Mouse (Mus musculus) midbrain, embryonic 15.5 days (tissue): ENCODE measurements at regions not wholly inside any gene's neighbourhood (a gene's known extent, or its start where the extent isn't known, plus 50 kb on each side); places are given as distances from the start of the nearest gene placed in this dataset.
A peak's percentile ranks its signal among the peaks of the same experiment; 100 is the strongest.

Source experiments
- ATAC-seq: fragments of 200-750 bp; cut with Nextera tagmentation; replicated peaks from 2 replicates; pipeline ENCODE4 v1.8.0; 2017; ENCODE audit warnings: moderate TSS enrichment
- H3K27ac ChIP-seq: fragments of 300-500 bp; sonication (generic); 2 replicates; pipeline ENCODE4 v1.5.1; 2015; ENCODE audit warnings: mild to moderate bottlenecking, inconsistent platforms
- H3K27me3 ChIP-seq: fragments of 300-500 bp; sonication (generic); replicated peaks from 2 replicates; pipeline ENCODE4 v1.6.1; 2015; ENCODE audit warnings: inconsistent platforms
- H3K36me3 ChIP-seq: fragments of 300-500 bp; sonication (generic); replicated peaks from 2 replicates; pipeline ENCODE4 v1.6.1; 2015; ENCODE audit warnings: inconsistent platforms
- H3K4me1 ChIP-seq: fragments of 300-500 bp; sonication (generic); 2 replicates; pipeline ENCODE4 v1.6.1; 2015; ENCODE audit warnings: inconsistent platforms
- H3K4me2 ChIP-seq: fragments of 300-500 bp; sonication (generic); 2 replicates; pipeline ENCODE4 v1.6.1; 2015; ENCODE audit warnings: inconsistent platforms, mild to moderate bottlenecking, moderate library complexity
- H3K4me3 ChIP-seq: fragments of 300-500 bp; sonication (generic); 2 replicates; pipeline ENCODE4 v1.5.1; 2015; ENCODE audit warnings: mild to moderate bottlenecking, inconsistent platforms
- H3K9ac ChIP-seq: fragments of 300-500 bp; sonication (generic); 2 replicates; pipeline ENCODE4 v1.6.1; 2015; ENCODE audit warnings: mild to moderate bottlenecking, inconsistent platforms
- H3K9me3 ChIP-seq: fragments of 300-500 bp; sonication (generic); 2 replicates; pipeline ENCODE4 v1.6.1; 2016; ENCODE audit warnings: inconsistent platforms
- WGBS: fragments of 180-500 bp; shearing (Covaris S2); methylation state at CpG from one replicate; pipeline ENCODE4 v1.1.7; 2015; ENCODE audit warnings: mixed read lengths; 5-methylcytosine and 5-hydroxymethylcytosine counted together

- no peak overlapping the region for H3K4me2 ChIP-seq
- no peaks in the 10 kb centered on the region for H3K36me3 ChIP-seq
- H3K4me3 ChIP-seq: no peak overlapping the region
- no peak overlapping the region for H3K9ac ChIP-seq
- ATAC-seq: peak; percentile 38
- H3K9me3 ChIP-seq: no peaks in the 10 kb centered on the region
- H3K4me1 ChIP-seq: peaks cover 26% of the 10 kb centered on the region
- no peaks in the 10 kb centered on the region for H3K27me3 ChIP-seq
- WGBS: 19% methylated on average over 17 of the region's 17 CpGs
- peak overlapping the region; percentile 66 for H3K27ac ChIP-seq
Measured at GRCm38 (mm10) chr2:166412031-166412858, 256.8 kb upstream of the Sulf2 start.

- no peak for ATAC-seq
- Histone ChIP-seq H3K36me3 (no peaks in the 10 kb centered on the region), H3K4me2 (no peak overlapping the region), H3K4me3 (no peak overlapping the region), H3K9ac (no peak overlapping the region), H3K9me3 (no peaks in the 10 kb centered on the region), H3K27ac (no peak overlapping the region), H3K4me1 (peaks cover 33% of the 10 kb centered on the region), H3K27me3 (no peaks in the 10 kb centered on the region)
- 94% methylated on average over 5 of the region's 5 CpGs for WGBS
Measured at GRCm38 (mm10) chr2:166409391-166409790, 253.9 kb upstream of the Sulf2 start.

DNA sequence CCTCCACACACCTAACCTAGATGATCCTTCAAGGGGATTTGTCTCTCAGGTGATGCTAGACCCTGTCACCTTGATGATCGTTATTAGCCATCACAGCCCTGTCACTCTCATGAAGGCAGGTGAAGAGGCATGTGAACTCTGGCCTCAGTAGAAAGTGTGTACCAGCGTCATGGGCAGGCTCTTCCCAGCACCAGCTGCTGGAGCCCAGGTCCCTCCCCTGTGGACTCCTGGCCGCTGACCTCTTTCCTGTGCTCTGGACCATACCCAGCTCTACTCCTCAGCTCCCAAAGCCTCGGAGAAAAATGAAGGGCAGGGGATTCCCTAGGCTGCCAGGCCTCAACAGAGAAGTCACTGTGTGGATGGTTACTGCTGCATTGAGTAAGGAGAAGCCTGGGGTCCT lies 253.3 kb upstream of the Sulf2 start:
- Histone ChIP-seq H3K27ac (no peak overlapping the region; the same call in 1 of the 2 replicates), H3K36me3 (no peaks in the 10 kb centered on the region), H3K4me1 (peaks cover 33% of the 10 kb centered on the region), H3K9ac (no peak overlapping the region), H3K4me2 (no peak overlapping the region), H3K4me3 (no peak overlapping the region), H3K27me3 (no peaks in the 10 kb centered on the region), H3K9me3 (no peaks in the 10 kb centered on the region)
- WGBS: 89% methylated on average over 4 of the region's 4 CpGs
- no peak for ATAC-seq

DNA sequence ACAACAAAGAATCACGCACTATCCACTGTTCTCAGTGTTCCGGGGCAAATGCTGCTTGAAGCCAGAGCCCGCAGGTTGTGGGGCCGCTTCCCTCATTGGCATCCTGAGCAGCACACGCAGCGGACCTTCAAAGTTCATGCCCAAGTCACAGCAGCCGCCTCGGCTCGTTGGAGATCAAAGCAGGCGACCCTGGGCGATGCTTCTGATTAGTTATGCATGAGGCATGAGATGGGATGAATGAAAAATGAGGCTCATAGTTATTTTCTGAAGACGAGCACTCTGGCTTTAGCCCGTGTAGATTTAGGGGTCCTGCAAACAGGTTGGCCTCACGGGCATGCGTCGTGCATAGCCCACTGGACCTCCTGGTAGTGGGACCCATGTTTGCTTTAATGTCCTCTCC lies 252.5 kb upstream of the Sulf2 start:
- Histone ChIP-seq H3K9me3 (no peaks in the 10 kb centered on the region), H3K4me3 (no peak overlapping the region), H3K36me3 (no peaks in the 10 kb centered on the region), H3K4me2 (no peak overlapping the region), H3K4me1 (peaks cover 32% of the 10 kb centered on the region), H3K27ac (peak overlapping the region; percentile 37), H3K9ac (no peak overlapping the region), H3K27me3 (no peaks in the 10 kb centered on the region)
- WGBS: 21% methylated on average over 16 of the region's 16 CpGs
- ATAC-seq: peak; percentile 40

DNA sequence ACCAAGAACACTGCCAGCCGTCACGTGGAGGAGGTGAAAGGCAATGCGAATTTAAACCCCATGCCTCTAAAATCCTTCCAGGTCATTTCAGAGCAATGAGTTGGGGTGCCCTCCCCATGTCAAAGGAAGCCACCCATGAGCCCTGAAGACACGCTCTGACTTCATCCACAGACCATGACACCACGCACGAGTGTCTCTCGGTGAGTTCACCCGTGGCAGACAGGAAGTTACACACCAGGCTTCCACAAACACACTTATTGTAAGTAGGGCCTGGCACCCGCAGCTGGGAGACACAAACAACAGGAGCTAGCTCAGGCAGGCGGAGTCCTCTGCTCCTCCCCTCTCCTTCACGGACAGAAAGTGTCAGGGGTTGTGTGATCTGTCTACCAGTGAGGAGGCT lies 251.4 kb upstream of the Sulf2 start:
- no peak for ATAC-seq
- no peak overlapping the region for H3K27ac ChIP-seq

DNA sequence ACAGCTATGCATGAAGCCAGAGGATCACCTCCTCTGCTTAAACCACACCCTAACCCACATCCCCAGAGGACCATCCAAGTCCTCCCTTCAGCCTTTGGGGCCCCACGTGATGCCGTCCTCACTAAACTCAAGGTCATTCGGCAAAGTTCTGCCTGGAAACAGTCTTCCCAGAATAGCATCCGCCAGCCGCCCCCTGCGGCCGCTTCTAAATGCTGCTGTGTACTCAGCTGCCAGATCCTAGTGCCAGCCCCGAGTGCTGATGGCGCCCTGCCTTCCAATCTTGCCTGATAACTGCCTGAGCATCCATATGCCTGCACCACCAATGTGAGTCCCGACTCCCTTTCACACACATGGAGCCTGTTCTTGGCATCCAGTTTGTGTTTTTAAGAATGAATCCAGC lies 247.9 kb upstream of the Sulf2 start:
- Histone ChIP-seq H3K9me3 (no peaks in the 10 kb centered on the region), H3K27ac (no peak overlapping the region), H3K4me1 (peaks cover 31% of the 10 kb centered on the region), H3K4me3 (no peak overlapping the region), H3K4me2 (no peak overlapping the region), H3K27me3 (no peaks in the 10 kb centered on the region), H3K9ac (no peak overlapping the region), H3K36me3 (no peaks in the 10 kb centered on the region)
- 68% methylated on average over 10 of the region's 10 CpGs for WGBS
- ATAC-seq: no peak

More for the DNA sequence above, 251.4 kb upstream of the Sulf2 start:
- H3K9me3 ChIP-seq: no peaks in the 10 kb centered on the region
- H3K4me1 ChIP-seq: peaks cover 20% of the 10 kb centered on the region
- no peak overlapping the region for H3K4me2 ChIP-seq
- H3K27me3 ChIP-seq: no peaks in the 10 kb centered on the region
- WGBS: 83% methylated on average over 11 of the region's 11 CpGs
- H3K4me3 ChIP-seq: no peak overlapping the region
- H3K9ac ChIP-seq: no peak overlapping the region
- no peaks in the 10 kb centered on the region for H3K36me3 ChIP-seq

DNA sequence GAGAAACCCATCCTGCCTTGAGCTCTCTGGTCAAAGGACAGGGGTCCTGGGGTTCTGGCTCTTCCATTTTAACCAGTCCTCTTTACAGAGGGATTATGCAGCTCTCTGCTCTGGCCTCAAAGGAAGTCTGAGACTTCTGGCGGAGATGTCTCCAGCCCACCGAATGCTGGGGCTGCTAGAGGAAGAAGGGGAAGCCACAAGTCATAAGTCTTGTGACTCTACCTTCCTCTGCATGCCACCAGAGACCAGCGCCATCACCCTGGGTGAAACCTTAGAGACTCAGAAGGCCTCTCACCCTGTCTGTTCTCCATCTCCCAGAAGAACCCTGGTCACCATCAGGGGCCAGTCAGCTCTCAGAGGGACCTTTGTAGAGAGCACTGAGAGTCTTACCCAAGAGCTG lies 246.4 kb upstream of the Sulf2 start:
- no peak for ATAC-seq
- no peaks in the 10 kb centered on the region for H3K27me3 ChIP-seq
- no peaks in the 10 kb centered on the region for H3K9me3 ChIP-seq
- no peak overlapping the region for H3K4me2 ChIP-seq
- no peaks in the 10 kb centered on the region for H3K36me3 ChIP-seq
- WGBS: 82% methylated on average over 3 of the region's 3 CpGs
- peaks cover 28% of the 10 kb centered on the region for H3K4me1 ChIP-seq
- no peak overlapping the region for H3K27ac ChIP-seq
- no peak overlapping the region for H3K4me3 ChIP-seq
- no peak overlapping the region for H3K9ac ChIP-seq

- WGBS: 63% methylated on average over 10 of the region's 10 CpGs
- ATAC-seq: no peak
- H3K4me1 ChIP-seq: peaks cover 21% of the 10 kb centered on the region
- no peak overlapping the region for H3K27ac ChIP-seq
- no peaks in the 10 kb centered on the region for H3K36me3 ChIP-seq
- no peaks in the 10 kb centered on the region for H3K27me3 ChIP-seq
- H3K4me2 ChIP-seq: no peak overlapping the region
- H3K9ac ChIP-seq: no peak overlapping the region
- no peak overlapping the region for H3K4me3 ChIP-seq
- no peaks in the 10 kb centered on the region for H3K9me3 ChIP-seq
Measured at GRCm38 (mm10) chr2:166400304-166400703, 244.8 kb upstream of the Sulf2 start.

- no peak overlapping the region for H3K4me2 ChIP-seq
- ATAC-seq: no peak
- 36% methylated on average over 6 of the region's 6 CpGs for WGBS
Measured at GRCm38 (mm10) chr2:166399140-166399830, 243.8 kb upstream of the Sulf2 start.

DNA sequence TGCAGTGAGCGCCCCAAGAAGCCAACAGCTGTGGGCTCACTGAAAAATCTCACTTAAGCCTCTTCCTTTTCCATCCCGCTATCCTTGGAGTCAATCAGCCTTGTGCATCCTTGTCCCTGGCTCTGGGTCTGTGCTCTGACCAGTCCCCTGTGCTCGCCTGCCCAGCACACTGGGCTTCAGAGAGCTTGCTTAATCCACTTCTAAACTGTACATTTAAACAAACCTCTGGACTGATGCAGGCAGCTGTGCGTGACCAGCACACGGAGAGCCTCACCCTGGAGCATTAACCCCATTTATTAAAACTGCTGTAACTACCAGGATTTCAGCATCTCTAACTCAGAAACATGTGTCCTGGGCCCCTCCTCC lies 243.3 kb upstream of the Sulf2 start:
- H3K27ac ChIP-seq: no peak overlapping the region
- 59% methylated on average over 5 of the region's 5 CpGs for WGBS
- H3K4me3 ChIP-seq: no peak overlapping the region
- H3K36me3 ChIP-seq: no peaks in the 10 kb centered on the region
- H3K9ac ChIP-seq: no peak overlapping the region
- no peak for ATAC-seq
- H3K27me3 ChIP-seq: no peaks in the 10 kb centered on the region
- no peak overlapping the region for H3K4me2 ChIP-seq
- no peaks in the 10 kb centered on the region for H3K9me3 ChIP-seq
- peaks cover 28% of the 10 kb centered on the region for H3K4me1 ChIP-seq

More at GRCm38 (mm10) chr2:166399140-166399830, 243.8 kb upstream of the Sulf2 start:
- Histone ChIP-seq H3K4me1 (peaks cover 27% of the 10 kb centered on the region), H3K9ac (no peak overlapping the region), H3K9me3 (no peaks in the 10 kb centered on the region), H3K36me3 (no peaks in the 10 kb centered on the region), H3K27ac (no peak overlapping the region), H3K27me3 (no peaks in the 10 kb centered on the region), H3K4me3 (no peak overlapping the region)

- 81% methylated on average over 10 of the region's 10 CpGs for WGBS
- no peaks in the 10 kb centered on the region for H3K36me3 ChIP-seq
- no peak overlapping the region for H3K4me3 ChIP-seq
Measured at GRCm38 (mm10) chr2:166398156-166398555, 242.7 kb upstream of the Sulf2 start.

DNA sequence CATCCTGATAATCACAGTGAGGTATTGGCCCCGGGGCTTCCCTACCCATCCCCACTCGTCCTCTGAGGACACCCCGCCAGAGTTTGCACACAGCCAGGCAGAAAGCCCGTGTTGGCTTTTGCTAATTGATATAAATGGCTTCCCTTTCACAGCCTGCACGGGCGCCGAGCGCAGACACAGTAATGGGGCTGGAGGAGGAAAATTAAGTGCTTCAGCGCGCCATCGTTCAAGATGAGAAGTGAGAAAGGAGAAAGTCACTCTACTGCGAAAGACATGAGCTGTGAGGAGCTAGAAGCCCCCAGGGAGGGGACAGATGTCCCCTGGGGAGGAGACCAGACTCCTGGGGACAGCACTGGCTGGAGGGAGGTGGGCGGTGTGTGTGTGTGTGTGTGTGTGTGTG lies 239.2 kb upstream of the Sulf2 start:
- peak; percentile 32; the same call in 1 of the 2 replicates for ATAC-seq
- Histone ChIP-seq H3K4me1 (peaks cover 26% of the 10 kb centered on the region), H3K27ac (peak overlapping the region; percentile 17; the same call in 1 of the 2 replicates), H3K27me3 (no peaks in the 10 kb centered on the region), H3K4me2 (no peak overlapping the region), H3K36me3 (no peaks in the 10 kb centered on the region), H3K9ac (no peak overlapping the region), H3K4me3 (no peak overlapping the region), H3K9me3 (no peaks in the 10 kb centered on the region)
- WGBS: 45% methylated on average over 13 of the region's 13 CpGs

More at GRCm38 (mm10) chr2:166398156-166398555, 242.7 kb upstream of the Sulf2 start:
- Histone ChIP-seq H3K4me1 (peaks cover 28% of the 10 kb centered on the region), H3K27me3 (no peaks in the 10 kb centered on the region), H3K4me2 (no peak overlapping the region), H3K27ac (no peak overlapping the region), H3K9ac (no peak overlapping the region), H3K9me3 (no peaks in the 10 kb centered on the region)
- ATAC-seq: no peak
